24 mouse cellular contexts compared by ENCODE assay signal in the genomic region with DNA sequence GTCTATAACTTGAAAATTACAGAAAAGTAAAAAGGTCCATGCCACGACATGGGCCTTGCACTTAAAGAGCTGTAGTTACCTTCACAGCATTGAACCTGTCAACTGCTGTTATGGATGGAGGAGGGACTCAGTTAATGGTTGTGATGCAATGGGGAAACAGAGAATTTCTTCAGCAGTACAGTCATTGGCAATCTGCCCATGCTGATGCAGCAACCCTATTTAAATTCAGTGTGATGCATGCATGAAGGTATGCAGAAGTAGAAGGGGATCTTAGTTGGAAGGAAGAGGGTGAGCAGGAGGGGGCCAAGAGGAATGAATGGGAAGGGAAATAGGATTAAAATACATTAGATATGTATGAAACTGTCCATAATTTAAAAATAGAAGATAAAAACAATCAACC.
DNase-seq lines count a peak whose midpoint lies in the region; ATAC-seq and TF ChIP-seq lines count a peak whose summit lies in the region.
"Had no signal": no experiment of that assay in that cellular context is flagged by ENCODE, and none has a peak within 500 bp of the region (broad histone marks: within the 10 kb centered on the region; RNA-seq: fewer than 3 reads in every experiment).

No protein-coding gene starts in this region.

- H3K9me3 ChIP-seq in limb, embryonic 14.5 days (ENCODE audit: control insufficient read depth, low read length): no peaks in the 10 kb centered on the region
- H3K9me3 ChIP-seq in limb, embryonic 10.5 days (replicated peaks): no peaks in the 10 kb centered on the region
- no peaks in the 10 kb centered on the region for H3K9me3 ChIP-seq in neural tube, embryonic 11.5 days (ENCODE audit: control insufficient read depth, low read length)
- H3K9me3 ChIP-seq: embryonic facial prominence, embryonic 13.5 days; heart, embryonic 15.5 days; limb, embryonic 12.5 days; liver, embryonic 15.5 days; megakaryocyte, embryonic 14.5 days; midbrain, embryonic 13.5 days; stomach, embryonic 15.5 days had no signal

- no peak overlapping the region for H3K4me3 ChIP-seq in limb, embryonic 14.5 days (replicated peaks; ENCODE audit: low read length)
- H3K4me3 ChIP-seq in limb, embryonic 10.5 days: no peak overlapping the region
- no peak overlapping the region for H3K4me3 ChIP-seq in neural tube, embryonic 11.5 days (ENCODE audit: low read depth, low read length)
- H3K4me3 ChIP-seq: embryonic facial prominence, embryonic 13.5 days; heart, embryonic 15.5 days; limb, embryonic 12.5 days; liver, embryonic 15.5 days; megakaryocyte, embryonic 14.5 days; midbrain, embryonic 13.5 days; stomach, embryonic 15.5 days had no signal

- no peak for ATAC-seq in limb, embryonic 14.5 days (ENCODE audit: low FRiP score, low read depth)
- no peak for ATAC-seq in neural tube, embryonic 11.5 days (ENCODE audit: insufficient read depth, low FRiP score, low TSS enrichment)
- no peak for ATAC-seq in CD4-positive, CD25-positive, alpha-beta regulatory T cell, adult 4 months
- ATAC-seq: forebrain, embryonic 16.5 days; inflammation-experienced regulatory T-cells, adult 6 months; midbrain, embryonic 13.5 days had no signal

- TF ChIP-seq POLR2A in limb, embryonic 14.5 days (IDR thresholded peaks at IDR 0.05; ENCODE audit: borderline replicate concordance, extremely low read depth, insufficient read depth, insufficient read length): no peak

- no peak overlapping the region for H3K27ac ChIP-seq in limb, embryonic 14.5 days (replicated peaks; ENCODE audit: low read depth, low read length)
- no peak overlapping the region for H3K27ac ChIP-seq in limb, embryonic 10.5 days
- no peak overlapping the region for H3K27ac ChIP-seq in neural tube, embryonic 11.5 days (ENCODE audit: low read depth, low read length)
- H3K27ac ChIP-seq: embryonic facial prominence, embryonic 13.5 days; heart, embryonic 15.5 days; hindbrain, embryonic 14.5 days; limb, embryonic 12.5 days; liver, embryonic 15.5 days; midbrain, embryonic 13.5 days; stomach, embryonic 15.5 days had no signal

- DNase-seq in limb, embryonic 14.5 days (ENCODE audit: low spot score): peak; percentile 13
- no peak for DNase-seq in limb, embryonic 10.5 days (ENCODE audit: low spot score)
- DNase-seq in neural tube, embryonic 11.5 days (ENCODE audit: low spot score): peak; percentile 10
- no peak for DNase-seq in neural tube, embryonic 10.5 days (ENCODE audit: extremely low spot score, low spot score)
- DNase-seq in adipocyte (ENCODE audit: low spot score): peak; percentile 8
- no peak for DNase-seq in layer of hippocampus, postnatal 36 days
- DNase-seq: cerebellum, adult 18-20 months; cerebellum, postnatal 25 days; gastrocnemius, postnatal 25 days; heart, postnatal 36 days; kidney, adult 18-20 months; lung, postnatal 14 days; thymus, postnatal 25 days had no signal

- H3K4me2 ChIP-seq in limb, embryonic 14.5 days (replicated peaks; ENCODE audit: low read depth, low read length, severe bottlenecking): no peak overlapping the region
- H3K4me2 ChIP-seq in neural tube, embryonic 11.5 days (ENCODE audit: low read depth): no peak overlapping the region
- H3K4me2 ChIP-seq: embryonic facial prominence, embryonic 13.5 days; heart, embryonic 15.5 days; hindbrain, embryonic 14.5 days; limb, embryonic 12.5 days; liver, embryonic 15.5 days; midbrain, embryonic 13.5 days; stomach, embryonic 15.5 days had no signal

- no peaks in the 10 kb centered on the region for H3K36me3 ChIP-seq in limb, embryonic 14.5 days (ENCODE audit: control insufficient read depth, insufficient read depth, low read length)
- H3K36me3 ChIP-seq in limb, embryonic 10.5 days: no peaks in the 10 kb centered on the region
- H3K36me3 ChIP-seq in neural tube, embryonic 11.5 days (ENCODE audit: control insufficient read depth, insufficient read depth, low read length): no peaks in the 10 kb centered on the region
- H3K36me3 ChIP-seq: embryonic facial prominence, embryonic 13.5 days; heart, embryonic 15.5 days; limb, embryonic 12.5 days; liver, embryonic 15.5 days; midbrain, embryonic 13.5 days; stomach, embryonic 15.5 days had no signal

- no peaks in the 10 kb centered on the region for H3K27me3 ChIP-seq in limb, embryonic 14.5 days (ENCODE audit: control insufficient read depth, insufficient read depth, low read length)
- H3K27me3 ChIP-seq in limb, embryonic 10.5 days (ENCODE audit: low read depth, poor library complexity, severe bottlenecking): no peaks in the 10 kb centered on the region
- H3K27me3 ChIP-seq in neural tube, embryonic 11.5 days (ENCODE audit: control insufficient read depth, insufficient read depth, low read length): no peaks in the 10 kb centered on the region
- H3K27me3 ChIP-seq: embryonic facial prominence, embryonic 13.5 days; heart, embryonic 15.5 days; limb, embryonic 12.5 days; liver, embryonic 15.5 days; midbrain, embryonic 13.5 days; stomach, embryonic 15.5 days had no signal

- H3K9ac ChIP-seq in limb, embryonic 14.5 days (ENCODE audit: low read depth, low read length, severe bottlenecking): no peak overlapping the region
- H3K9ac ChIP-seq in neural tube, embryonic 11.5 days (ENCODE audit: low read length): no peak overlapping the region
- H3K9ac ChIP-seq: embryonic facial prominence, embryonic 13.5 days; heart, embryonic 15.5 days; hindbrain, embryonic 14.5 days; limb, embryonic 12.5 days; liver, embryonic 15.5 days; midbrain, embryonic 13.5 days; stomach, embryonic 15.5 days had no signal

- H3K4me1 ChIP-seq in limb, embryonic 14.5 days (ENCODE audit: control insufficient read depth, insufficient read depth, low read length): no peaks in the 10 kb centered on the region
- no peaks in the 10 kb centered on the region for H3K4me1 ChIP-seq in limb, embryonic 10.5 days
- H3K4me1 ChIP-seq in neural tube, embryonic 11.5 days (ENCODE audit: control insufficient read depth, insufficient read depth, low read length): no peaks in the 10 kb centered on the region
- H3K4me1 ChIP-seq: embryonic facial prominence, embryonic 13.5 days; heart, embryonic 15.5 days; limb, embryonic 12.5 days; liver, embryonic 15.5 days; megakaryocyte, embryonic 14.5 days; midbrain, embryonic 13.5 days; stomach, embryonic 15.5 days had no signal

- WGBS in limb, embryonic 14.5 days: 70% methylated on average over 1 of the region's 1 CpGs
- 87% methylated on average over 1 of the region's 1 CpGs for WGBS in limb, embryonic 10.5 days
- WGBS in neural tube, embryonic 11.5 days: 78% methylated on average over 1 of the region's 1 CpGs

Comparison
In these comparisons a context has a peak if more than half of its experiments do, and no peak if none do; other contexts are left out.
1. DNase-seq: peak in limb, embryonic 14.5 days (single experiment), neural tube, embryonic 11.5 days (single experiment) and adipocyte (single experiment); none in limb, embryonic 10.5 days (single experiment), neural tube, embryonic 10.5 days (single experiment) and layer of hippocampus, postnatal 36 days (0 of 2).